Mouse (Mus musculus): ENCODE measurements at regions not wholly inside any gene's neighbourhood (a gene's known extent, or its start where the extent isn't known, plus 50 kb on each side); places are given as distances from the start of the nearest gene placed in this dataset.

DNA sequence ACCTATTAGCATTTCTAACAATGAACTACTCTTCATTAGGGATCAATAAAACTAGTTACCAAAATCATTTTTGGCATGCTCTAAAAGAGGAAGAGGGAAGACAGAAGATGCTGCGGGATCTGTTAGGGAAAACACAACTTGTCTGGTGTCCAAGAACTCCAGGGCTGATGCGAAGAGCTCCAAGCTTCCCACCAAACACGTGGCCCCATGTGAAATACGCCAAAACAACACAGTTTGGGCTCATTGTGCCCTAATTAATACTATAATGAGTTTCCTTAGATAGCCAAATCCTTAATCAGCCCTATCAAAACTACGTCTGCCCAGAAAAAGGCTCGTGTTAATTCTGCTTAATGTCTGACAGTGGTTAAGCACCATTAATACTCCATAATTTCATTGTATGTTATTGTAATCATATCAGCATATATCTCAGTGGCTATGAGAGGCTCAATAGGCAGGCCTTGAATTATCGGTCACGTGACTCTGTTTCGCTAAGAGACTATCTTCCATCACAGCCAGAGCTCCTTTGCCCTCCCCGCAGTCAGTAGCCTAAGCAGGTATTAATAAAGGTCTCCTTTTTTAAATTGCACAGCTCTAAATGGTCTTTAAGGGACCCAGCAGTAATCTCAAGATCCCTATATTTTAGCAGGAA is 223.6 kb upstream of the Pou3f3 start:
- TF ChIP-seq POLR2A (IDR thresholded peaks at IDR 0.05; ENCODE audit: insufficient read length, low read depth), result no peak
- TF ChIP-seq TCF12 (IDR thresholded peaks at IDR 0.05; ENCODE audit: insufficient read depth, poor library complexity, severe bottlenecking), result no peak
- no peak for TF ChIP-seq POLR2AphosphoS2 (IDR thresholded peaks at IDR 0.05; ENCODE audit: insufficient read length, low read depth)
- TF ChIP-seq MAX (IDR thresholded peaks at IDR 0.05; ENCODE audit: low read depth), result no peak
- TF ChIP-seq USF1 (IDR thresholded peaks at IDR 0.05; ENCODE audit: low read depth), result no peak
- no peak for TF ChIP-seq E2F4 (IDR thresholded peaks at IDR 0.05; ENCODE audit: insufficient read depth)
- no peak for TF ChIP-seq MYOG (IDR thresholded peaks at IDR 0.05; ENCODE audit: control insufficient read depth in 1 of 3, insufficient read depth in 1 of 3, insufficient read length in 2 of 3, low read depth in 2 of 3)
